Mouse (Mus musculus): ENCODE measurements around the gene Itpr1.

The Itpr1 gene

GRCm38 (mm10) chr6:108239056-108239455, 26.2 kb downstream of the Itpr1 start:
- no peak for DNase-seq (ENCODE audit: low spot score in 2 of 2)

- DNase-seq (ENCODE audit: low spot score in 2 of 2) = no peak
Measured at GRCm38 (mm10) chr6:108240004-108240403, 27.1 kb downstream of the Itpr1 start.

DNA sequence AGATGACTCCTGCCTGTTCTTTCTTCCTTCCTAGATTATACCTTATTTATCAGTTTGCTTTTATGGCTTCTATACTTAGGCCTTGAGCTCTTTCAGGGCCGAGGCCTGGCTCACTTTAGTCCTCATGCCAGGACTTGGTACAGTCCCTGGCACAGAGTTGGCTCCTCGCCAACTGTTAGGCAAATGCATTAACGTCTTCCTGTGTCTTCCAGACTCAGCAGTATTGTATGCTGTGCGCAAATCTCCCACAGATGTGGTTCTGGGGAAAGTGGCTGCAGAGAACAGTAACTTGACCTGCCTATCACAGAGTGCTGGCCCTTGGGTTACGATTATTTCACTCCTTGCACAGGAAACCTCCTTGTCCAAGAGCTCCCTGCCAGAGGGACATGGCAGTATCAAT, 27.9 kb downstream of the Itpr1 start:
- no peak for DNase-seq (ENCODE audit: low spot score in 2 of 2)

DNA sequence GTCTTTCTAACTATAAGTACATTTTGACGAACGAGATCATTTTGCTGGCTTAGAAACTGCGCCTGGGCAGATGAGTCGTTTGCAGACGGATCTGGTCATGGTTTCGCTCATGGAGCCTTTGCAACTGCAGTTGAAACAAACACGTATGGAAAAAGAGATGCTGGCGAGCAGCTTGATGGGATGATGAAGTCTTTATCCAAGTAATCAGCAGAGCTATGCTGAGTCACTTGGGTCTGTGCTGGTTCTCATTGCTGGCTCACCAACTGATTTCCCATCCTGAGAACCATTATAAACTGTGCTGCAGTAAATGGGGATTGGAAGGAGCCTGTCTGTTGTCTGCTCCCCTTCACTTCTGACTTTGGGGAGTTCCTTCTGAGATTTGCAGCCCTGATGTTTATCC, 31.7 kb downstream of the Itpr1 start:
- no peak for DNase-seq (ENCODE audit: low spot score in 2 of 2)

DNA sequence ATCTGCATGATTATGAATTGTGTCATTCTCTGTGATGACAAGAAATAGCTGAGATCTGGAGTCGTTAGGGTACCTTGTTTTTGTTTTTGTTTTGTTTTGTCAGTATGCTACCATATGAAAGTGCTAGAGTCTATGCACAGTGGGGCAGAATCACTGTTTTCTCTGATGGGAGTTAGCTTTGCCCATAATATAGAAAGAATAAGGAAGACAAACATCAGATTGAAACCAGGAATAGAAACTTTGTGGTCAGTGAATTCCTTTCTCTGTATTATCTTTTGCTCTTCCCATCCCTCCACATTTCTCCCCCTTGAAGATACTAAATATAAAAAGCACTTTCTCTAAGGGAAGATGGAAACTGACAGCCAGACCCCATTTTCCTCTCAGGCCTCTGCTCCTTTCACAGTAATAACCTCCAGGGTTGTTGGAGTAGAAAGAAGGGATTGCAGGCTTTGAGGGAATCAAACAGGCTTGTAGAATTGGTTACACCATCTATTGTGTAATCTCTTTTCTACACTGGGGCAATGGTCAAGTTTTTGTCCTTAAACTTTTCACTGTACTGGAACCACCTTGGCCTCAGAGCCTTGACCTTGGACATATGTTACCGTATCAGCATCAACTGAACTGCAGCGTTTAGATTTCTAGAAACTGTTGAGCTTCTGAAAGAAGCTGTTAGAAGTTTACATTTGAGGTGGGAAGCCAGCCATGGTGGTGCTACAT, 33.6 kb downstream of the Itpr1 start:
- no peak for DNase-seq (ENCODE audit: low spot score in 2 of 2)

- DNase-seq (ENCODE audit: low spot score in 2 of 2) = no peak
Measured at GRCm38 (mm10) chr6:108247211-108247610, 34.3 kb downstream of the Itpr1 start.

DNA sequence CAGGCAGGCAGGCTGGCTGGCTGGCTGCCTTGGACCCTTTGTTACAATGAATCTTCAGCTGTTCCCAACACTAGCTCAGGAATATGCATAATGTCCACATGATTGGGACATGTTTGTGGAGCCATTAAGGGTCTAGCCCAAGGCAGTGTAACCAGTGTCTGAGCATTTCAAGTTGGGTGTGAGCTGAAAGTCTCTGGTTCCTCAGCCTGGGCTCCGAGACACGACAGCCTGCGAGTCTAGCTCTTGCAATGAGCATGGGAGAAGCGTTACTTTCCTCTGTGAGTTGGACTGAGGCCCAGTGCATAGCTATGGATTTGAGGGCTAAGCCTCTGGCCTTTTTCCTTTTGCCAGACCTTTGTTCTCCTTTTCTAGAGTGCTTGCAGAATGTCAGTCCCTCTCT, 35.6 kb downstream of the Itpr1 start:
- no peak for DNase-seq (ENCODE audit: low spot score in 2 of 2)

GRCm38 (mm10) chr6:108249031-108249917, 36.4 kb downstream of the Itpr1 start:
- DNase-seq (ENCODE audit: low spot score in 2 of 2) = no peak

DNA sequence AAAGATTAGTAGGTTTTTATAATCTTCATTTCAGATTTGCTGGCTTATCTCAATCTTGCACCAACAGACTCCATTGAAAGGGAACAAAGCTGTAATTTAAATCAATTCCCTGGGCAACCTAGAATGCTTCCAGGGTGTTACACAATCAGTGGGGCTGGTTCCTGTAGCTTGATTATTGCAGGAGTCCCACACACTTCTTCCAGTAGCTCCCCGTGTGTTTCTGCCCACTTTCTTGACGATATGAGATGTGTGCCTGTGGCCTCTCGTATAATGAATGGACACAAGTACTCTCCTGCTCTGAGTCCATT, 37.0 kb downstream of the Itpr1 start:
- DNase-seq (ENCODE audit: low spot score in 2 of 2) = no peak

- DNase-seq (ENCODE audit: low spot score in 2 of 2) = no peak
Measured at GRCm38 (mm10) chr6:108250416-108250815, 37.5 kb downstream of the Itpr1 start.

GRCm38 (mm10) chr6:108252565-108253360, 39.9 kb downstream of the Itpr1 start:
- DNase-seq (ENCODE audit: low spot score in 2 of 2) = no peak

DNA sequence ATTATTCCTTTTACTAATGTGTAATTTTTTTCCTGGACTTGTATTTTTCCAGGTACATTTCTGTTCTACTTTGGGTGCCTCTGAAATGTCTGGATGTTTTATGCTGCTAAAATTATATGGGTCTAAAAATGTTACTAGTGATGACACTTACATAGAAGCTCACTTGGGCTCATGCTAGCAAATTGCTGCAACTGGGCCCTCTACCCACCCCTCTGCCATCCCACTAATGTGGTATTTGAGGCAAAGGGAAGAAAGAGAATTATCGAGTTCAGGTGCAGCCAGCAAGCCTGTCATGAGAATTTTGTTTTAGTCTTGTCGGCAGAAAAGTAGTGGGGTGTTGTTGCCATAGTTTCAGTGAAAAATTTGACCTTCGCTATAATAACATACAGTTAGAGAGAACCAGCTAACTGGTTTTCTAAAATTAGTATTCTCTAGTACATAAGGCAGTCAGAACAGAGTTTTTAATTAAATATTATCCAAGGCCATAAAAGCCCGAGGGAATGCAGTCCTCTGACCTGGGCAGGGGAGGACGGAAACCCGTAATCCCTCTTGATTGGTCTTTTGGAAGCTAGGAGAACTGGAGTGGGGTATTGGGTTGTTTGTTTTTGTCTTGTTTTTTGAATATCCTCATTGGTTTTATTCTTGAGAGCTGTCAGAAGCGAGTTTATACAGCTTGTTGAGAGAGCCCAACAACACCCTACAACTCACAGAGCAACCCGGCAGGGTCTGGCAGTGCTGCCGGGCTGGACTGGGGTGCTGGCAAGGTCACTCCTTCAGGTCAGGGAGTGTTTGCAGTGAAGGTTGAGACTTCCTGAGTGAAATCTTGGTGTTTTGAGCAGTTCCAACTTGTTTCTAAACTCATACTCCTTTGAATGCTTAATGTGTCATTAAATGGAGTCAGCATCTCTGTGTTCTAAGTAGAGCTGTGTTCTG, 41.5 kb downstream of the Itpr1 start:
- DNase-seq (ENCODE audit: low spot score in 2 of 2) = no peak

DNA sequence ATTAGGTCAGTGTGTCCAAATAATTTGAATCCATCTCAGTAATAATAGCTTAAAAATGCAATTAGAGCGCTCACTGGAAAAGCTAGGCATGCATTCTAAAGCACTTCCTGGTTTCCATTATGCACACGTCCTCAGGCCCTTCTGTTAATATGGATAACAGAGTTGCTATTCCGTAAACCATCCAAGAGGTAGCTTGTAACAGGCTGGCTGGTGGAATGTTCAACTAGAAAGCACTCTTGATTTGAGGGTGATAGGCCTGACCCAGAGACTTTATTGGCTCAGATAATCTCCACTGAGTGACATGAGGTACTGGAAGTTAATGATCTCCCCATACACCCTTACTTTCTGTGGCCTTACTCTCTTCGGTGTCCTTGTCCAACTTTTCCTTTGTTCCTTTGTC, 43.0 kb downstream of the Itpr1 start:
- no peak for DNase-seq (ENCODE audit: low spot score in 2 of 2)

DNA sequence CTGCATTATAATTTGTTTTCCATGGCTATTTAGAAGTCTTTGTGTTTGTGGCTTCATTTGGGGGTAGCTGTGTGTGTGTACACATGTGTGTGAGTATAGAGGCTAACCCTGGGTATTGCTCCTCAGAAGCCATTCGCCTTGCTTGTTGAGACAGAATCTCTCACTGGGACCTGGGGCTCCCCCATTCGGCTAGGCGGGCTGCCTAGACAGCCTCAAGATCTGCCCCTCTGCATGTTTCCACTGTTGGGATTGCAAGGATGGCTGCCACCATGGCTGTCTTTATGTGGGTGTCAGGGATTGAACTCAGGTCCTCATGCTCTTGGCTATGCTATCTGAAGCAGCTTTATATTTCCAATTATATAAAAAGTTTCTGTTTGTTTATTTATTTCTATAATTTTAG, 44.3 kb downstream of the Itpr1 start:
- DNase-seq (ENCODE audit: low spot score in 2 of 2) = no peak

DNA sequence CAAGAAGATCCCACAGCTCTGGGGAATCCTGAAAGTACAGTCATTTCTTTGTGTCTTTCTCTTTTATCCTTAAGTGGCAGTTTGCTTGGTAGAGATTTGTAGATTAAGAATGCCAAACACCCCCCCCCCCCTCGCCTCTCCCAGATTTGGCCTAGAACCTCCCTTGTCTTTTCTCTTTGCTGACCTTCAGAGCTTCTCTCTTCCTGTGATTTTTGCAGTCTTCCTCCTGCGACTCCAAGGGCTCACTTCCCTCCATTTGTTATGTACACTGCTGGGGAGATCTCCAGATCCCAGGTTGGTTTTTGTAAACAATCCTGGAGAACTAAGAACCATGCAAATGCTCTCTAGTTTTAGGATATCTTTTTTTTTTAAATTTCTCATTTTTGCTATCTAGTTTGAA, 45.7 kb downstream of the Itpr1 start:
- no peak for DNase-seq (ENCODE audit: low spot score in 2 of 2)

- no peak for DNase-seq (ENCODE audit: low spot score in 2 of 2)
Measured at GRCm38 (mm10) chr6:108259671-108260070, 46.8 kb downstream of the Itpr1 start.

GRCm38 (mm10) chr6:108261506-108261905, 48.6 kb downstream of the Itpr1 start:
- DNase-seq (ENCODE audit: low spot score in 2 of 2) = no peak

- DNase-seq (ENCODE audit: low spot score in 2 of 2) = no peak
Measured at GRCm38 (mm10) chr6:108264164-108264563, 51.3 kb downstream of the Itpr1 start.

- DNase-seq (ENCODE audit: low spot score in 2 of 2) = no peak
Measured at GRCm38 (mm10) chr6:108273451-108273850, 60.6 kb downstream of the Itpr1 start.

DNA sequence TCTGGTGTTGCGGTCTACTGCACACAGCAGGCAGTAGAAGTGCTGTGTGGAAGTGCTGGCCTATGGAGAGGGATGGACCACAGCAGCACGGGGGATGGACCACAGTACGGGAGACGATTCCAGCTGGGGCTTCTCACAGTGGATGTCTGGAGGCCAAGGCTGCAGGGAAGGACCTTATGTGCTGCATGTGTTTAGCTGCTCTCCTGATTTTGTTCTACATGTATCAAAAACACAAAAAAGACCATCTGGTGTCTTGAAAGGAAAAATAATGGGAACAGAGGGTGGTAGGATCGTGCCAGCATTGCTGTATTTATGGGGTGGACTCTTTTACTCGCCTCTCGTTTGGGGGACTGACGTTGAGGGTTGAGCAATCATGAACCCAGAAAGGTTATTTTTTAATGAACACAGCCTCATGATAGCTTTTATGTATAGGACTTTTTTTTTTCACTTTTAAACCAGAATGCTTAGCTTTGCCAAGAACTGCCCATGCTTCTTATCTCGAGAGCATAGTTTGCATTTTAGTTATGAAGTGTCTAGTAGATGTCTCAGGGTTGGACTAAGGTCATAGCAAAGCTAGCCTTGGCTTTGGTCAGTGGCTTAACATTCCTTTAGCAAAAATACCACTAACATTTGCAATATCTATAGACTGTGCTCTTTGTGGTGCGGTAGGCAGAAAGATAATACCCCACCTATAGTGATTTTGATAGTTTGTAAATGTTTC, 61.6 kb downstream of the Itpr1 start:
- DNase-seq (ENCODE audit: low spot score in 2 of 2) = no peak
